Mouse (Mus musculus) testis, adult 10 weeks (tissue): Measurements from ENCODE around the gene Pmm1. TPM values are rescaled to one million over a fixed set of nuclear protein-coding genes. Genes with fewer than 3 reads are reported as not detected.

Source experiments
- polyA plus RNA-seq: library from polyadenylated mRNA; stranded (reverse); fragments of 350-450 nt; fragmentation: Illumina TruSeq; extraction: RNeasy Lipid Tissue Mini Kit (QIAGEN cat#74804); gene quantifications from one replicate; pipeline ENCODE4 v1.2.3, GENCODE M21; 2014; ENCODE audit warnings: low read depth, low replicate concordance

The Pmm1 gene
- polyA plus RNA-seq = 1.5 TPM

GRCm38 (mm10) chr15:81960171-81961077 is at the start of gene Pmm1:
Gene Pmm1, minus strand, starts transcription at chr15:81960930.

GRCm38 (mm10) chr15:81987646-81988045 is 26.9 kb upstream of the Pmm1 start, which contains the start of gene Xrcc6:
Gene Xrcc6, plus strand, starts transcription at chr15:81987835.

GRCm38 (mm10) chr15:81980321-81980720 is 19.6 kb upstream of the Pmm1 start, which contains the start of gene 1700029P11Rik:
Gene 1700029P11Rik, plus strand, starts transcription at chr15:81980540.

GRCm38 (mm10) chr15:81936679-81937078 is 24.1 kb downstream of the Pmm1 start, which contains the start of gene Csdc2:
Gene Csdc2, plus strand, starts transcription at chr15:81936759.

GRCm38 (mm10) chr15:81925760-81926445 is 34.8 kb downstream of the Pmm1 start, which contains the start of gene Polr3h:
Gene Polr3h, minus strand, starts transcription at chr15:81926240.

Other genes with a start within 250 kb of the Pmm1 start
- 11.5 TPM for gene Zc3h7b, start 215.9 kb downstream of the Pmm1 start, polyA plus RNA-seq
- gene Rangap1, start 215.4 kb downstream of the Pmm1 start, polyA plus RNA-seq = 24.3 TPM
- 21.1 TPM for gene Tef, start 158.5 kb downstream of the Pmm1 start, polyA plus RNA-seq
- 1.9 TPM for gene Tob2, start 102.1 kb downstream of the Pmm1 start, polyA plus RNA-seq
- 15.5 TPM for gene Phf5a, start 89.0 kb downstream of the Pmm1 start, polyA plus RNA-seq
- gene Aco2, start 88.6 kb downstream of the Pmm1 start, polyA plus RNA-seq = 26.9 TPM
- 1.4 TPM for gene Polr3h, start 34.7 kb downstream of the Pmm1 start, polyA plus RNA-seq
- 0.45 TPM for gene Csdc2, start 24.2 kb downstream of the Pmm1 start, polyA plus RNA-seq
- 196 TPM for gene 1700029P11Rik, start 19.6 kb upstream of the Pmm1 start, polyA plus RNA-seq
- 76.6 TPM for gene Xrcc6, start 26.9 kb upstream of the Pmm1 start, polyA plus RNA-seq
- gene Desi1, start 72.9 kb upstream of the Pmm1 start, polyA plus RNA-seq = 250 TPM
- 190 TPM for gene Snu13, start 86.7 kb upstream of the Pmm1 start, polyA plus RNA-seq
- gene 4930407I10Rik, start 98.2 kb upstream of the Pmm1 start, polyA plus RNA-seq = 70.4 TPM
- 0.69 TPM for gene Mei1, start 109.1 kb upstream of the Pmm1 start, polyA plus RNA-seq
- 6.2 TPM for gene Ccdc134, start 167.0 kb upstream of the Pmm1 start, polyA plus RNA-seq
- 6.5 TPM for gene Srebf2, start 186.3 kb upstream of the Pmm1 start, polyA plus RNA-seq